Mouse (Mus musculus) cerebellum, adult 11 months (tissue): ENCODE measurements at regions not wholly inside any gene's neighbourhood (a gene's known extent, or its start where the extent isn't known, plus 50 kb on each side); places are given as distances from the start of the nearest gene placed in this dataset.
"Not testable (repeated sequence)": the region's sequence is repeated elsewhere in the genome, so short reads cannot be mapped to it uniquely, and the experiment has no call there.

Experiments
- DNase-seq: peaks from one replicate; pipeline ENCODE4 v3.0.0; 2022

GRCm38 (mm10) chr9:90618154-90618553 is 347.6 kb upstream of the Tbc1d2b start:
- no peak for DNase-seq

DNA sequence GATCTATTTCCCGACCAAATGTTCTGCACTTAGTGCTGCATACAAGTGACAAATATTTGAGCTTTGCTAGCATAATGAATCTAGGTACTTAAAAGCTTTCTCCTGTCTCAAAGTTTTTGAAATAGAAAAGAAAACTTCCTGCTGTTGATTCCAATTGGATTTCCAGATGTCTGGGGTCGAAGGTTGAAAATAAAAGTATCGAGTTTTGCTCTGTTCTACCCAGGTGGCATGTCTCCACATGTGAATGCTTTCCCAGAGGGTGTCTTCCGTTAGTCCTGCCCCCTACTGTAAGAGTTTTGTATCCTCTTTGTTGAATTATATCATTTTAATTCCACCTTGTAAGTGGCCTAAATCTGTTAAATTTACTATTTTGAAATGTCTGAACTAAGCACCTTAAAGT is 327.3 kb upstream of the Tbc1d2b start:
- DNase-seq: no peak

- DNase-seq: no peak
Observed at GRCm38 (mm10) chr9:90556742-90557141, 286.1 kb upstream of the Tbc1d2b start.

DNA sequence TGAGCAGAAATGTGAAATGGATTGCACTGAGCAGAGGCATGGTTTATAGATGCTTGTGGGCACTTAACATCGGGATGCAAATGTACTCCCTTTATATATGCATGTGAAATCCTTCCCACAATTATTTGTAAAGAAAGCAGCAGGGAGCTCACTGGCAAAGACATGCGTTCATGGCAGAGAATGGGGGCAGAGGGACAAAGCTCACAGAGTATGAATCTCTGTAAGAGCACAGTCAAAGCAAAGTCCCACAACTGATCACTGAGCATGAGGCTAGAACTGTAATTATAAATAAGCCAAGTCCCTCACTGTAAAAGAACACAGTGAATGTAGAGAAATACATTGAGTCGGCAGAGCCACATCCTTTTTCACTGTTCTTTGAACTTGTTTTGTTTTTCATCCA is 285.6 kb upstream of the Tbc1d2b start:
- DNase-seq: no peak

DNA sequence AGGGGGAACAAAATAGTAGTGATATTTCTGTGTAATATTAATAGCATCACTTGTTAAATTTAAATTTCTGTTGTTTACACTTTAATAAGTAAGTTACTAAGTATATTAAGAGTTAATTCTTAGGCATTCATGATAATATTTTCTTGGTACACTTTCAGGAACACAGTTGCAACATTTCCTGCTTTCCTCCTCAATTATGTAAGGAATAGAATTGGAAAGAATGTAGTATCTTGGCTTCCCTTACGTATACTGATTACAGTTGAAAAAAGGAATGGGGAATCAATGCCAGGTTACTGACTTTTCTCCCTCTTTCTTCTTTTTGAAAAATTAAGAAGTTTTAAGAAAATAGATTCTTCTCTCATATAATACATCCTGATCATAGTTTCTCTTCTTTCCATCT is 277.3 kb upstream of the Tbc1d2b start:
- DNase-seq: no peak

DNA sequence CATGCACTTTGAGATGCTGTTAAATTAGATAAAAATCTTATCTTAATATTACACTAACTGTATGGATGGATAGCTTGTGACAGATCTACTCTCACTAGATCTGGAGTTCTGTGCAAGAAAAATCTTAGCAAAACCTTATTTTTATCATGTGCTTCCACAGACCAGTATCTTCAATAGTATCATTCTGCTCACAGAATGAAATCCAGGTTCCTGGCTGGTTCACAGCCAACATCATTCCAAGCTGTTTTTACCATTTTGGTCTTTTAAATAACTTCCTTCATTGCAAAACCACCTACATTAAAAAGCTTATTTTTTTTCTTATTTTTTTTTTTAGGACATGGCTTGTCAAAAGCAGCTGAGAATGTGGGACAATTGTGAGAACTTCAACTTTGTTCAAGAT is 276.1 kb upstream of the Tbc1d2b start:
- no peak for DNase-seq

DNA sequence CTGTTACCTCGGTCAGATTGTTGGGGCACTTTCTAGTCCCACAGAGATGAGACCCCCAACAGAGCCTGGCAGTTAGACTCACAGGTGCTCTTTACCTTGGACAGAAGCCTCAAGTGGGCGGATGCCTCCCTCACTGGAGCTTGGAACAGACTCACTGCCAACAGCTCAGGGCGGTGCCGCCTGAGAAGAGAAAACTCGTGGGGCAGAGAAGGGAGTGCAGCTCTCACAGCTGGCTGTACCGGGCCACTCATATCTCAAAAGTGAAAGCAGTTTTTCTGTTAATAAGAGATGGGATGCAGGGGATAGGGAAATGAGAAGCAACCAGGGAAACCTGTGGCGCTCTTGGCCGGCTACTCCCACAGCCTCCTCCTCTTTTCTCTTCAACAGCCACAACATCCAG is 267.1 kb upstream of the Tbc1d2b start:
- DNase-seq: not testable (repeated sequence)

DNA sequence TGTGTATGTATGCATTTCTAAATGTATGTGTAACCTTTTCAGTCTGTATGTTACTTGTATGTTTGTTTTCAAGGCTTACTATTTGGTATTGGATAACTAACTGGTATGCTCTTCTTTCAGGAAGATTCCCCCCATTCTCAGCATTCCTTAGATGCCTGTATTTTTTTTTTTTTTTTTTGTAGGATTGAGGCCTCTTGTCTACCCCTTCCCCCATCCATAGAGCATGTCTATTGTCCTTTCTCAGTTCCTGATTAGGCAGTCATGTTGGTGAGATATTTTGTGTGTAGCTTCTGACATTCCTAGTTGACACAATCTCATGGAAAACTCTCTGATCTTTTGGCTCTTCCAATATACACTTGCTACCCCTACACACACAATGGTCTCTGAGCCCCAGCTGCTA is 262.8 kb upstream of the Tbc1d2b start:
- no peak for DNase-seq

GRCm38 (mm10) chr9:90521186-90521585 is 250.6 kb upstream of the Tbc1d2b start:
- DNase-seq: no peak

GRCm38 (mm10) chr9:90494888-90495287 is 224.3 kb upstream of the Tbc1d2b start:
- no peak for DNase-seq

DNA sequence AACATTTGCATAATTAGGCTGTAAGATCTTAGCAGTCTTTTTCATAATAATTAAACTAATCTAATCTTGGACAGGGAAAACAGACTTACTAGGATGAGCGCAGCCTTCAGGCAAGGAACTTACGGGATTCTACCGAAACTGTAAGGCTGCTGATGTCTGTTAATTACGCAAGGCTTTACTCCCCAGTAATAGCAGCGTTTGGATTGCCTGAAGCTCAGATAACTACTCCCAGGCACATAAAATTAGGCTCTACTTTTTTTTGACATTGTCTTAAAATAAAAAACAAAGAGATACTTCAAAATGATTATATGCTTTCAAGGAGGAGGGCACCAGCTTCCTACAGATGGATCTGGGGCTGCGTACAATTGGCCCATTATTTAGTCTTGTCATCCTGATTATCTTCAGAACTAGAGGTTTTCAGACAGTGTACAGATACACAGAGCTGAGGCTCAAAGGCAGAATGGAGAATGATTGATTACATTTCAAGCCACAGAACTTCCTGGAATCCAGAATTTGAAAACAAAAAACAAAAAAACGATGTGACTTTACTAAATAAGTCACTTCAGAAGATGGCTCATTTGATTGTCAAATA is 220.1 kb upstream of the Tbc1d2b start:
- DNase-seq: no peak

- DNase-seq: no peak
Observed at GRCm38 (mm10) chr9:90450579-90450978, 180.0 kb upstream of the Tbc1d2b start.

- DNase-seq: peak; percentile 16
Observed at GRCm38 (mm10) chr9:90446957-90447356, 176.4 kb upstream of the Tbc1d2b start.

GRCm38 (mm10) chr9:90434902-90435301 is 164.3 kb upstream of the Tbc1d2b start:
- no peak for DNase-seq

DNA sequence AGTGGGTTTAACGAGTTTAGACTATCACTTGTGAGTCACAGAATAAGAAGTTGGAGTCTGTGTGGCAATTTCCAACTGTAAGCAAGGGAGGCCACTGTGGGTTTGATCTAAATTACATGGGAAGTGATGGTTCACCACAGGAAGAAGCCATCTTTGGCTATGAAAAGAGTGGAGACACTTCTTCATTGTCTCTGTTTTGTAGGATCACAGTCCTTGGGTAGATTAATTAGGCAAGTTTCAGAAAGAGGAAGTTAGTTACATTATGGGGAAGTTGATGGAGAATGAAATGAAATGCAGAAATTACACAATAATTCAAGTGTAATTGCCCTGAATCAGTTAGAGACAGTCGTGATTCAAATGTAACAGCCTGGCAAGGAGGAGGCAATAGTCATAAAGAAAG is 160.3 kb upstream of the Tbc1d2b start:
- no peak for DNase-seq

- no peak for DNase-seq
Observed at GRCm38 (mm10) chr9:90421662-90422061, 151.1 kb upstream of the Tbc1d2b start.

DNA sequence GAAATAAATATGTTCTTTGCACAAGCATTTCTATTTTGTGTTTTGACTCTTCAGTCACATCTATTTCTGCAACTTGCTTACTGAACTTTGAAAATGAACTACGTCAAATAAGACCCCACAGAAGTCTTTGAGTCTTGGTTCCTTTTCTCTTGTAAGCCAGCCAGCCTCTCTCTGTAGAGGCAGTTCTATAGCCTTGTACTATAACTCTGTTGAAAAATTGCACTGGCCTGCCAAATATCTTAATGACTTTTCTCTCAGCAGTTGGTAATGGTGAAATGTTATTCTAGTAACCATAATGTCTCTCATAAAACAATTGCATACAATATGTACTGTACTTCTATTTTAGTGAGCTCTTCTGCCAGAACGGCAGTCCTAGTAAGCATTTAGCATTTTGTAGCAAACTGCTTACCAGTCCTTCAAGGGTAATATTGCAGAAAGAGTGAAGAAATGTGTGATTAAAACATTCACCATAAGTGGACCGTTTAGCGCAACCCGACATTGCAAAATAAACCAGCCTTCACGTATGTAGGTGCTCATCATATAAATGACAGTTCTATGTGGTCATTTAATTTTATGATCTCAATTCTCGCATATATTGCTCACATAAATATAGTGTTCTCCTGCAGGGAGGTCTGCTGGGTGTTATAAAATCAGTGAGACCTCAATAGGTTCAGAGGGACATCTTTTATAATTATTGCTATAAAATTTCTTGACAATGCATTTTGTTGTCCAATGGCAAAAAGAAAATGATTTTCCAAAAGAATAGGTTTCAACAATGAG is 149.3 kb upstream of the Tbc1d2b start:
- DNase-seq: no peak

- no peak for DNase-seq
Observed at GRCm38 (mm10) chr9:90408789-90409188, 138.2 kb upstream of the Tbc1d2b start.

GRCm38 (mm10) chr9:90407573-90407972 is 137.0 kb upstream of the Tbc1d2b start:
- no peak for DNase-seq

DNA sequence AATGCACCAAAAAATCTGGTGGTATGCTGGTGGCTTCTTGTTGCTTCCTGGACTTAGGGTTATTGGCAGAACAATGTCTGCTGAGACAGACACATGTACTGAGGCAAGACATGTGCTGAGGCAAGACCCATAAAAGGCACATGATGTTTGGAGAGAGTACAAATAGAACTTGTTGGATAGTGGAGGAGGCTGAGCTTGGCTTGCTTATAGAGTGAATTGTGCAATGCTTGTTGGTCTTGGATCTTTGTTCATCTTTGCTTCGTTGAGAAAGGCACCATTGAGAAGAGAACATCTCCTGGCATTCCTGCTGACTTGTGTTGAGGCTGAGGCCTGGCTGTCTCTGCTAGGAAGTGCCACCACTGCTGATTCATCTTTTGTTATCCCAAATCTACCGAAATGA is 117.8 kb upstream of the Tbc1d2b start:
- DNase-seq: no peak

DNA sequence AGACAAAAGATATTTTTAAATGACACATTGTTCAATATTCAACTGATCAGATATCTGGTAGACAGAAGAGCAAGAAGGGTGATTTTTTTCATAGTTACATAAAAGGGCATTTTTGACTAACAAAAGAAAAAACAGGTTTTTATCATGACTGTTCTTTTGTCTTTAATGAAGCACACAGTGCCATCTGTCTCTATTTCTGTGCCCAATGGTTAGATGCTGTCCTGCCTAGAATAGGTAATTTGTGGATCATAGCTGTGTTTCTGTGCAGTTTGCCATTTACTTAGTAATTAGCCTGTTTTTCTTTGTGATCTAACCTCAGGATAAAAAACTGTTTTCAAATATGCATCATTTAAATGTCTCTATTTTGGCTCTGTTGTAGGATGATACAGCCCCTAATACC is 114.4 kb upstream of the Tbc1d2b start:
- DNase-seq: peak; percentile 22

DNA sequence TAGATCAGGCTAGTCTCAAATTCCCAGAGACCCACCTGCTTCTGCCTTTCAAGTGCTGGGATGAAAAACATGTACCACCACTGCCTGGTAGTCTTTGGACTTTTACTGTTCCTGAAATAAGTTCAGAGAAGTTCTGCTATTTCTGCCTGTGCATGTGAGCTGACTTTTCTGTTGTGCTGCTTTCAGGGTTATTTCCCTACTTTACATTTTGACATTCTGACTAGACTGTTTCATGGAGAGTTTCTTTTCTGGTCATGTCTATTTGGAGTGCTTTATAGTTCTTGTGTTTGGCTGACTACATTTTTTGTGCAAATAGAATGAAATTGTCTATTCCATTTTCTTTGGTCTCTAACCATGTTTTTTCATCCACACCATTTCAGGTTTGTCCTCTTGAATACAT is 109.5 kb upstream of the Tbc1d2b start:
- DNase-seq: no peak

DNA sequence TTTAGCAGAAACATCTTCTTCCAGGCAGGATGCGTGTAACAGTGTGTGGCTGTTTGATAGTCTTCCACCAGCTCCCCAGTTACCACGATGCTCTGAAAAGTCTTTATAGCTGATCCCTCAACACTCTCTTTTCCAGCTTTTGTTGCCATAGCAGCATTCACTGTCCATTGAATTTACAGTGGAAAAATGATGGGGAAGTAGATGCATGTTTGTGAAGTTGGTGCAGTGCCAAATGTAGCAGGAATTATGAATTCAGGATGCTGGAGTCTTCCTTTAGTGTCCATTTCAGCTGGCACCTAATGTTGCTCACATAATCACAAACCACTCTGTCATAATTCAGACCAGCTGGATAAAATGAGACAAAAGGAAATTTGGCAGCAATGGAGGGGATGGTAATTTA is 99.0 kb upstream of the Tbc1d2b start:
- no peak for DNase-seq

- no peak for DNase-seq
Observed at GRCm38 (mm10) chr9:90367745-90368144, 97.1 kb upstream of the Tbc1d2b start.

GRCm38 (mm10) chr9:90326531-90326930 is 55.9 kb upstream of the Tbc1d2b start:
- DNase-seq: no peak
